Mouse (Mus musculus): ENCODE measurements around the gene Slx4ip. TPM values are rescaled to one million over a fixed set of nuclear protein-coding genes. Genes with fewer than 3 reads are reported as not detected.

Gene Slx4ip
- polyA plus RNA-seq, 1 experiment: 0.58 TPM

- TF ChIP-seq CTCF (conservative IDR thresholded peaks at IDR 0.05; ENCODE audit: insufficient read depth, insufficient read length, low read depth, low read length) (no peak), POLR2A (IDR thresholded peaks at IDR 0.05; ENCODE audit: low read depth, low read length) (no peak)
- Histone ChIP-seq H3K27me3 (replicated peaks; ENCODE audit: control insufficient read depth, insufficient read depth, low read length) (no peaks in the 10 kb centered on the region), H3K4me3 (ENCODE audit: insufficient read depth, low read depth, low read length) (no peak overlapping the region), H3K27ac (ENCODE audit: insufficient read depth, low read depth, low read length) (no peak overlapping the region), H3K4me1 (ENCODE audit: control insufficient read depth, insufficient read depth, low read length) (peaks cover 11% of the 10 kb centered on the region), H3K36me3 (ENCODE audit: control insufficient read depth, insufficient read depth, low read length) (no peaks in the 10 kb centered on the region)
- DNase-seq: no peak
- WGBS: 78% methylated on average over 4 of the region's 4 CpGs
Observed at GRCm38 (mm10) chr2:136947500-136947899, 56.5 kb downstream of the Slx4ip start.

- peak; percentile 51 for DNase-seq
- no peak overlapping the region for H3K27ac ChIP-seq (ENCODE audit: insufficient read depth, low read depth, low read length)
- H3K36me3 ChIP-seq (ENCODE audit: control insufficient read depth, insufficient read depth, low read length): no peaks in the 10 kb centered on the region
- WGBS: 12% methylated on average over 5 of the region's 5 CpGs
- TF ChIP-seq CTCF (conservative IDR thresholded peaks at IDR 0.05; ENCODE audit: insufficient read depth, insufficient read length, low read depth, low read length) (no peak), POLR2A (IDR thresholded peaks at IDR 0.05; ENCODE audit: low read depth, low read length) (no peak)
- H3K4me3 ChIP-seq (ENCODE audit: insufficient read depth, low read depth, low read length): no peak overlapping the region
- H3K27me3 ChIP-seq (replicated peaks; ENCODE audit: control insufficient read depth, insufficient read depth, low read length): no peaks in the 10 kb centered on the region
- H3K4me1 ChIP-seq (ENCODE audit: control insufficient read depth, insufficient read depth, low read length): peaks cover 11% of the 10 kb centered on the region
Observed at GRCm38 (mm10) chr2:136947937-136948336, 56.9 kb downstream of the Slx4ip start.

GRCm38 (mm10) chr2:136952238-136952637, 61.2 kb downstream of the Slx4ip start:
- Histone ChIP-seq H3K4me1 (ENCODE audit: control insufficient read depth, insufficient read depth, low read length) (peaks cover 11% of the 10 kb centered on the region), H3K4me3 (ENCODE audit: insufficient read depth, low read depth, low read length) (no peak overlapping the region), H3K27me3 (replicated peaks; ENCODE audit: control insufficient read depth, insufficient read depth, low read length) (no peaks in the 10 kb centered on the region), H3K36me3 (ENCODE audit: control insufficient read depth, insufficient read depth, low read length) (no peaks in the 10 kb centered on the region), H3K27ac (ENCODE audit: insufficient read depth, low read depth, low read length) (no peak overlapping the region)
- TF ChIP-seq CTCF (conservative IDR thresholded peaks at IDR 0.05; ENCODE audit: insufficient read depth, insufficient read length, low read depth, low read length) (no peak), POLR2A (IDR thresholded peaks at IDR 0.05; ENCODE audit: low read depth, low read length) (no peak)
- WGBS: 32% methylated on average over 1 of the region's 1 CpGs
- DNase-seq: peak; percentile 87

GRCm38 (mm10) chr2:136955726-136956571, 64.9 kb downstream of the Slx4ip start:
- Histone ChIP-seq H3K4me3 (ENCODE audit: insufficient read depth, low read depth, low read length) (no peak overlapping the region), H3K4me1 (ENCODE audit: control insufficient read depth, insufficient read depth, low read length) (peaks cover 4% of the 10 kb centered on the region; the same call in 1 of the 2 replicates), H3K27me3 (replicated peaks; ENCODE audit: control insufficient read depth, insufficient read depth, low read length) (no peaks in the 10 kb centered on the region), H3K36me3 (ENCODE audit: control insufficient read depth, insufficient read depth, low read length) (no peaks in the 10 kb centered on the region), H3K27ac (ENCODE audit: insufficient read depth, low read depth, low read length) (no peak overlapping the region)
- TF ChIP-seq CTCF (conservative IDR thresholded peaks at IDR 0.05; ENCODE audit: insufficient read depth, insufficient read length, low read depth, low read length): no peak
- TF ChIP-seq POLR2A (IDR thresholded peaks at IDR 0.05; ENCODE audit: low read depth, low read length): no peak
- 79% methylated on average over 9 of the region's 9 CpGs for WGBS
- no peak for DNase-seq

GRCm38 (mm10) chr2:136958697-136959096, 67.7 kb downstream of the Slx4ip start:
- Histone ChIP-seq H3K4me3 (ENCODE audit: insufficient read depth, low read depth, low read length) (no peak overlapping the region), H3K27ac (ENCODE audit: insufficient read depth, low read depth, low read length) (no peak overlapping the region), H3K27me3 (replicated peaks; ENCODE audit: control insufficient read depth, insufficient read depth, low read length) (no peaks in the 10 kb centered on the region), H3K4me1 (ENCODE audit: control insufficient read depth, insufficient read depth, low read length) (no peaks in the 10 kb centered on the region; the same call in 1 of the 2 replicates), H3K36me3 (ENCODE audit: control insufficient read depth, insufficient read depth, low read length) (no peaks in the 10 kb centered on the region)
- no peak for DNase-seq
- TF ChIP-seq CTCF (conservative IDR thresholded peaks at IDR 0.05; ENCODE audit: insufficient read depth, insufficient read length, low read depth, low read length) (no peak), POLR2A (IDR thresholded peaks at IDR 0.05; ENCODE audit: low read depth, low read length) (no peak)
- WGBS: 89% methylated on average over 3 of the region's 3 CpGs

GRCm38 (mm10) chr2:136975774-136976173, 84.8 kb downstream of the Slx4ip start:
- Histone ChIP-seq H3K27ac (ENCODE audit: insufficient read depth, low read depth, low read length) (no peak overlapping the region), H3K4me3 (ENCODE audit: insufficient read depth, low read depth, low read length) (no peak overlapping the region), H3K27me3 (replicated peaks; ENCODE audit: control insufficient read depth, insufficient read depth, low read length) (no peaks in the 10 kb centered on the region), H3K4me1 (ENCODE audit: control insufficient read depth, insufficient read depth, low read length) (no peaks in the 10 kb centered on the region), H3K36me3 (ENCODE audit: control insufficient read depth, insufficient read depth, low read length) (no peaks in the 10 kb centered on the region)
- WGBS: 94% methylated on average over 1 of the region's 1 CpGs
- TF ChIP-seq POLR2A (IDR thresholded peaks at IDR 0.05; ENCODE audit: low read depth, low read length): no peak
- no peak for TF ChIP-seq CTCF (conservative IDR thresholded peaks at IDR 0.05; ENCODE audit: insufficient read depth, insufficient read length, low read depth, low read length)
- DNase-seq: no peak

GRCm38 (mm10) chr2:136979056-136979772, 88.2 kb downstream of the Slx4ip start:
- Histone ChIP-seq H3K36me3 (ENCODE audit: control insufficient read depth, insufficient read depth, low read length) (no peaks in the 10 kb centered on the region), H3K4me3 (ENCODE audit: insufficient read depth, low read depth, low read length) (no peak overlapping the region), H3K27me3 (replicated peaks; ENCODE audit: control insufficient read depth, insufficient read depth, low read length) (no peaks in the 10 kb centered on the region), H3K27ac (ENCODE audit: insufficient read depth, low read depth, low read length) (no peak overlapping the region), H3K4me1 (ENCODE audit: control insufficient read depth, insufficient read depth, low read length) (no peaks in the 10 kb centered on the region)
- no peak for DNase-seq
- TF ChIP-seq POLR2A (IDR thresholded peaks at IDR 0.05; ENCODE audit: low read depth, low read length) (no peak), CTCF (conservative IDR thresholded peaks at IDR 0.05; ENCODE audit: insufficient read depth, insufficient read length, low read depth, low read length) (no peak)
- 89% methylated on average over 6 of the region's 6 CpGs for whole genome bisulfite sequencing

All from kidney, adult 2 months (tissue).